Mouse (Mus musculus) heart, embryonic 15.5 days (tissue): ENCODE data around the gene Gpd2. TPM values are rescaled to one million over a fixed set of nuclear protein-coding genes. Genes with fewer than 3 reads are reported as not detected.

Source experiments
- ATAC-seq: fragments of 200-750 bp; cut with Nextera tagmentation; replicated peaks from 2 replicates; pipeline ENCODE4 v1.8.0; 2017; ENCODE audit warnings: low read depth, moderate TSS enrichment; ENCODE audit not compliant: insufficient number of reproducible peaks, insufficient read depth, low FRiP score
- H3K27ac ChIP-seq: fragments of 300-500 bp; sonication (generic); 2 replicates; pipeline ENCODE4 v1.5.1; 2015; ENCODE audit warnings: mild to moderate bottlenecking, inconsistent platforms
- H3K27me3 ChIP-seq: fragments of 300-500 bp; sonication (generic); 2 replicates; pipeline ENCODE4 v1.6.1; 2015; ENCODE audit warnings: inconsistent platforms
- H3K36me3 ChIP-seq: fragments of 300-500 bp; sonication (generic); 2 replicates; pipeline ENCODE4 v1.6.1; 2015; ENCODE audit warnings: mild to moderate bottlenecking, inconsistent platforms
- H3K4me1 ChIP-seq: fragments of 300-500 bp; sonication (generic); replicated peaks from 2 replicates; pipeline ENCODE4 v1.6.1; 2015; ENCODE audit warnings: inconsistent platforms
- H3K4me2 ChIP-seq: fragments of 300-500 bp; sonication (generic); 2 replicates; pipeline ENCODE4 v1.6.1; 2015; ENCODE audit warnings: inconsistent platforms, mild to moderate bottlenecking, moderate library complexity
- H3K4me3 ChIP-seq: fragments of 300-500 bp; sonication (generic); 2 replicates; pipeline ENCODE4 v1.5.1; 2015; ENCODE audit warnings: mild to moderate bottlenecking, inconsistent platforms
- H3K9ac ChIP-seq: fragments of 300-500 bp; sonication (generic); 2 replicates; pipeline ENCODE4 v1.6.1; 2015; ENCODE audit warnings: mild to moderate bottlenecking, inconsistent platforms
- H3K9me3 ChIP-seq: fragments of 300-500 bp; sonication (generic); replicated peaks from 2 replicates; pipeline ENCODE4 v1.6.1; 2016; ENCODE audit warnings: inconsistent platforms
- WGBS: fragments of 180-500 bp; shearing (Covaris S2); methylation state at CpG from one replicate; pipeline ENCODE4 v1.1.7; 2015; ENCODE audit warnings: mixed read lengths; 5-methylcytosine and 5-hydroxymethylcytosine counted together
- polyA plus RNA-seq: library from polyadenylated mRNA; unstranded; fragments of >200 nt; fragmentation: Nextera tagmentation; extraction: Ambion mirVana; gene quantifications from 2 replicates; pipeline ENCODE4 v1.2.1, GENCODE M21; 2015

The Gpd2 gene
- polyA plus RNA-seq, 1 experiment from 2014 or later: 10.1 TPM

GRCm38 (mm10) chr2:57268839-57269238, 31.4 kb downstream of the Gpd2 start:
- H3K4me3 ChIP-seq: no peak overlapping the region
- no peak overlapping the region for H3K4me2 ChIP-seq
- no peak for ATAC-seq
- WGBS: 81% methylated on average over 3 of the region's 3 CpGs
- no peaks in the 10 kb centered on the region for H3K4me1 ChIP-seq
- no peaks in the 10 kb centered on the region for H3K36me3 ChIP-seq
- no peak overlapping the region for H3K27ac ChIP-seq
- no peaks in the 10 kb centered on the region for H3K27me3 ChIP-seq
- no peaks in the 10 kb centered on the region for H3K9me3 ChIP-seq
- no peak overlapping the region for H3K9ac ChIP-seq

- Histone ChIP-seq H3K4me3 (no peak overlapping the region), H3K4me2 (no peak overlapping the region), H3K9ac (no peak overlapping the region), H3K4me1 (no peaks in the 10 kb centered on the region), H3K9me3 (no peaks in the 10 kb centered on the region), H3K27me3 (no peaks in the 10 kb centered on the region), H3K36me3 (no peaks in the 10 kb centered on the region), H3K27ac (no peak overlapping the region)
- no peak for ATAC-seq
- WGBS: 58% methylated on average over 13 of the region's 13 CpGs
These were observed 32.4 kb downstream of the Gpd2 start for GRCm38 (mm10) chr2:57269690-57270435.

- WGBS: 57% methylated on average over 10 of the region's 10 CpGs
- no peaks in the 10 kb centered on the region for H3K36me3 ChIP-seq
- no peak overlapping the region for H3K4me3 ChIP-seq
- no peaks in the 10 kb centered on the region for H3K4me1 ChIP-seq
- no peak for ATAC-seq
- no peak overlapping the region for H3K4me2 ChIP-seq
- no peaks in the 10 kb centered on the region for H3K27me3 ChIP-seq
- H3K9me3 ChIP-seq: no peaks in the 10 kb centered on the region
- H3K9ac ChIP-seq: no peak overlapping the region
- H3K27ac ChIP-seq: no peak overlapping the region
These were observed 42.8 kb downstream of the Gpd2 start for GRCm38 (mm10) chr2:57280190-57280723.

- no peak overlapping the region for H3K4me2 ChIP-seq
- 89% methylated on average over 7 of the region's 7 CpGs for WGBS
- no peaks in the 10 kb centered on the region for H3K36me3 ChIP-seq
- no peak overlapping the region for H3K4me3 ChIP-seq
- no peak for ATAC-seq
- H3K9ac ChIP-seq: no peak overlapping the region
- no peak overlapping the region for H3K27ac ChIP-seq
- no peaks in the 10 kb centered on the region for H3K4me1 ChIP-seq
- no peaks in the 10 kb centered on the region for H3K9me3 ChIP-seq
- no peaks in the 10 kb centered on the region for H3K27me3 ChIP-seq
These were observed 46.4 kb downstream of the Gpd2 start for GRCm38 (mm10) chr2:57283791-57284190.

- WGBS: 72% methylated on average over 4 of the region's 4 CpGs
- Histone ChIP-seq H3K27ac (no peak overlapping the region), H3K36me3 (no peaks in the 10 kb centered on the region), H3K27me3 (no peaks in the 10 kb centered on the region), H3K9ac (no peak overlapping the region), H3K4me2 (no peak overlapping the region), H3K9me3 (no peaks in the 10 kb centered on the region), H3K4me1 (no peaks in the 10 kb centered on the region), H3K4me3 (no peak overlapping the region)
- no peak for ATAC-seq
These were observed 47.8 kb downstream of the Gpd2 start for GRCm38 (mm10) chr2:57285197-57285596.

- Histone ChIP-seq H3K4me1 (no peaks in the 10 kb centered on the region), H3K27me3 (no peaks in the 10 kb centered on the region), H3K4me2 (no peak overlapping the region), H3K36me3 (no peaks in the 10 kb centered on the region), H3K9me3 (no peaks in the 10 kb centered on the region), H3K27ac (no peak overlapping the region), H3K9ac (no peak overlapping the region), H3K4me3 (no peak overlapping the region)
- whole genome bisulfite sequencing: 90% methylated on average over 1 of the region's 1 CpGs
- ATAC-seq: no peak
These were observed 50.6 kb downstream of the Gpd2 start for GRCm38 (mm10) chr2:57287986-57288385.

GRCm38 (mm10) chr2:57293571-57293970, 56.1 kb downstream of the Gpd2 start:
- ATAC-seq: no peak
- H3K4me1 ChIP-seq: no peaks in the 10 kb centered on the region
- no peak overlapping the region for H3K27ac ChIP-seq
- WGBS: 87% methylated on average over 2 of the region's 2 CpGs
- H3K4me3 ChIP-seq: no peak overlapping the region
- no peaks in the 10 kb centered on the region for H3K27me3 ChIP-seq
- no peaks in the 10 kb centered on the region for H3K9me3 ChIP-seq
- no peak overlapping the region for H3K9ac ChIP-seq
- H3K4me2 ChIP-seq: no peak overlapping the region
- no peaks in the 10 kb centered on the region for H3K36me3 ChIP-seq

GRCm38 (mm10) chr2:57296069-57296468, 58.6 kb downstream of the Gpd2 start:
- Histone ChIP-seq H3K4me2 (no peak overlapping the region), H3K9me3 (no peaks in the 10 kb centered on the region), H3K4me3 (no peak overlapping the region), H3K9ac (no peak overlapping the region), H3K27me3 (no peaks in the 10 kb centered on the region), H3K27ac (no peak overlapping the region), H3K4me1 (no peaks in the 10 kb centered on the region), H3K36me3 (no peaks in the 10 kb centered on the region)
- WGBS: 50% methylated on average over 4 of the region's 4 CpGs
- no peak for ATAC-seq

GRCm38 (mm10) chr2:57297226-57297625, 59.8 kb downstream of the Gpd2 start:
- Histone ChIP-seq H3K4me2 (no peak overlapping the region), H3K36me3 (no peaks in the 10 kb centered on the region), H3K4me1 (0 out of 2 replicates have a peak, but pooled peaks cover 3% of the 10 kb centered on the region), H3K4me3 (no peak overlapping the region), H3K27me3 (no peaks in the 10 kb centered on the region), H3K9me3 (no peaks in the 10 kb centered on the region), H3K9ac (no peak overlapping the region), H3K27ac (no peak overlapping the region)
- no peak for ATAC-seq
- WGBS: 88% methylated on average over 4 of the region's 4 CpGs

GRCm38 (mm10) chr2:57301539-57301938, 64.1 kb downstream of the Gpd2 start:
- ATAC-seq: no peak
- no peak overlapping the region for H3K27ac ChIP-seq
- no peak overlapping the region for H3K4me3 ChIP-seq
- H3K27me3 ChIP-seq: no peaks in the 10 kb centered on the region
- no peaks in the 10 kb centered on the region for H3K9me3 ChIP-seq
- 32% methylated on average over 3 of the region's 3 CpGs for WGBS
- H3K9ac ChIP-seq: no peak overlapping the region
- no peaks in the 10 kb centered on the region for H3K36me3 ChIP-seq
- H3K4me2 ChIP-seq: no peak overlapping the region
- 0 out of 2 replicates have a peak, but pooled peaks cover 3% of the 10 kb centered on the region for H3K4me1 ChIP-seq

- ATAC-seq: no peak
- WGBS: 89% methylated on average over 4 of the region's 4 CpGs
These were observed 66.8 kb downstream of the Gpd2 start for GRCm38 (mm10) chr2:57304212-57304611.

GRCm38 (mm10) chr2:57312268-57312797, 74.9 kb downstream of the Gpd2 start:
- no peaks in the 10 kb centered on the region for H3K27me3 ChIP-seq

More at GRCm38 (mm10) chr2:57304212-57304611, 66.8 kb downstream of the Gpd2 start:
- Histone ChIP-seq H3K4me3 (no peak overlapping the region), H3K27ac (no peak overlapping the region), H3K4me2 (no peak overlapping the region), H3K9me3 (no peaks in the 10 kb centered on the region), H3K9ac (no peak overlapping the region), H3K4me1 (0 out of 2 replicates have a peak, but pooled peaks cover 3% of the 10 kb centered on the region), H3K36me3 (no peaks in the 10 kb centered on the region), H3K27me3 (no peaks in the 10 kb centered on the region)

More at GRCm38 (mm10) chr2:57312268-57312797, 74.9 kb downstream of the Gpd2 start:
- Histone ChIP-seq H3K9me3 (no peaks in the 10 kb centered on the region), H3K9ac (no peak overlapping the region), H3K4me3 (no peak overlapping the region), H3K4me2 (no peak overlapping the region), H3K4me1 (no peaks in the 10 kb centered on the region), H3K36me3 (no peaks in the 10 kb centered on the region), H3K27ac (no peak overlapping the region)
- WGBS: 73% methylated on average over 7 of the region's 7 CpGs
- no peak for ATAC-seq
